Mouse (Mus musculus): Measurements from ENCODE around the gene Mcemp1.

GRCm38 (mm10) chr8:3660889-3661288 is 4.7 kb upstream of the Mcemp1 start:
- TF ChIP-seq POLR2A (IDR thresholded peaks at IDR 0.05; ENCODE audit: low read depth, low read length) (no peak), CTCF (conservative IDR thresholded peaks at IDR 0.05; ENCODE audit: insufficient read depth, insufficient read length, low read depth, low read length) (no peak)

Measured in kidney, adult 2 months (tissue).